Mouse (Mus musculus): Measurements from ENCODE around the gene Fam214b.
A peak's percentile ranks its signal among the peaks of the same experiment; 100 is the strongest.

The Fam214b gene

DNA sequence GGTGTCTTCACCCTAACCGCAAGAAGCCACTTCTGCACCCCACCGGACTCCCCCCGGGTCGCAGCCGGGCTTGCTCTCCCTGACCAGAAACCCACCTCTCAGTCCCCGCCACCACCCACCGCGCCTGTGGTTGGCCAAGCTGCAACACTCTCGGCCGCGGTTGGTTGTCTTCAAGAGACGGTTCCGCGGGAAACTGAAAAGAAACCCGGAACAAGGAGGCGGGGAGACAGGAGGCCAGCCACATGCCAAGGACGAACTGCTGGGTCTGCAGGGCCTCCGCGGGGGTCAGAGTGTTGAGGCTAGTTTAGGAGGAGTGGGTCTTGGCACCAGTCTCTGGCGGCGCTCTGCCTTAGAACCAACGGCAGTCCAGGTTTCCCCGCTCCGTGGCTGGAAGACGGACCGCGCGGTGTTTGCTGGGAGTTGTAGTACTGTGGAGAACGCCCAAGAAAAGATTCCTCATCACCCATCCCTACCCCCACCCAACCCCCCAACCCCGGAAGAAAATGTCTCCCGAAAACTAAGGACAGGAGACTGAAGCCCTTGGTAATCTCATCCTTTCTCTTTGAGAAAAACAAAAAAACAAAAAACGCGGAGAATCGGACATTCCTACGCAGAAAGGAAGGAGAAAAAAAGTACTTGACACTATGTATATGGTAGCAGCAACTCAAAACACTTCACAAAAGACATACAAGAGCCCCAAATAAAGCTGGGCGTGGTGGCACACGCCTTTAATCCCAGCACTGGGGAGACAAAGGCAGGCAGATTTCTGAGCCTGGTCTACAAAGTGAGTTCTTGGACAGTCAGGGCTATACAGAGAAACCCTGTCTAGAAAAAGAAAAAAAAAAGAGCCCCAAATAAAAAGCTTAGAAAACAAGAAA is 35.6 kb downstream of the Fam214b start, which contains the start of gene Fancg:
TSS of gene Fancg (minus strand) at position 346 of the 878 bp plus-strand sequence.
- peak; percentile 93 for DNase-seq (ENCODE audit: low read depth, low spot score)

DNA sequence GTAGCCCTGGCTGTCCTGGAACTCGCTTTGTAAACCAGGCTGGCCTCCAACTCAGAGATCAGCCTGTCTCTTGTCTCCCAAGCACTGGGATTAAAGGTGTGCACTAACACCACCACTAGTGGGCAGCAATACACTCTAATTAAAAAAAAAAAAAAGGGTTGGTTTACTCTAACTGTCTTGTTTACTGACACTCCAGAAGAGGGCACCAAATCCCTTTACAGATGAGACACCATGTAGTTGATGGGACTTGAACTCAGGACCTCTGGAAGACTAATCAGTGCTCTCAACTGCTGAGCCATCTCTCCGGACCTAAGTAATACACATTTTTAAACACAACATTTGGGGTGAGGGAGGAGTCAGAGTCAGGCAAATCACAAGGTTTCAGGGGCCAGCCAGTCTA is 40.3 kb downstream of the Fam214b start:
- peak; percentile 87 for DNase-seq (ENCODE audit: low read depth, low spot score)

DNA sequence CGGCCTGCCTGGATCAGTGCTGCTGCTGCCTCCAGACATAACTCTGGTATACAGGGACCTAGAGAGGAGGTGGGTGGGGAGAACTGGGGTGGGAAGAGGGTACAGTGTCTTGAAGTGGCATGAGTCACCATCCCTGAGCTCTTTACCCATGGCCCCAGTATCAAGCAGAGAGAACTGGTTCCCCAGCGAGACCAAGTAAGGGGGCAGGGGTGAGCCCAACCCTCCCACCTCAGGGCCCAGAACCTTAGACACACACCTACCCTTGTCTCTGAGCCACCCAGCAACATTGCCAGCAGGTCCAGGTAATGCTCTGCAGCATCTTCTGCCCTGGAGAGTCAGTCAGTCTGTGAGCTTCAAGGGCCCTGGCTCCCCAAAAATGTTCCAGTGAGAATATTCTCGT is 41.1 kb downstream of the Fam214b start:
- DNase-seq (ENCODE audit: low read depth, low spot score): no peak

DNA sequence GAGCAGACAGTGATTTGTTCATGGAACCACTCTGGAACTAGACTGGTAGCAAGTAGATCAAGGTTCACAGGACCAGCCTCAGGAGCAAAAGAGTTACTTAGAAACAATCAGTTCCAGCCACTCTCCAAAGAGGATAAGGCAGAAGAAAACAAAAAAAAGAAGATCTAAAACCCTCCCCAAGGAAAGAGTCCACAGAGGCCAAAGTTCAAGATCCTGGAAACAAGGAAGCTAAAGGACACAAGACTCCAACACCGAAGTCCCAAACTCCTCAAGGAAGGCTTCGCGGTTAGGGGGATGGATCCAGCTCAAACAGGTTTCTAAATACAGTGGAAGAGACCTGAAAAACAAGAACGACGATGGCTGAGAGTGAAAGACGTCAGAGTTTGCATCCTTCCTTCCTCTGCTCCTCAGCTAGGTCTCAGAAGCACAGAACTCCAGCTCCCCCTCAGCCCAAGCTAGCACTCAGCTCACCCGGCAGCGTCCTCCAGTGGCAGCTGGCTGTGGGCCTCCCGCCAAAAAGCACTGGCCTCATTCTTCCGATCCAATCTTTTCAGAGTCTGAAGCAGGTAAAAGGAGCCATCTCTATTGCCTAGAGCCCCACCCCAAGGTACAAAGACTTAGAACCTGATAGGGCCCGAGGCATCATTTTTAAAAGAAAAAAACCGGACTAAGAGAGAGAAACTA is 43.1 kb downstream of the Fam214b start:
- DNase-seq (ENCODE audit: low read depth, low spot score): no peak

DNA sequence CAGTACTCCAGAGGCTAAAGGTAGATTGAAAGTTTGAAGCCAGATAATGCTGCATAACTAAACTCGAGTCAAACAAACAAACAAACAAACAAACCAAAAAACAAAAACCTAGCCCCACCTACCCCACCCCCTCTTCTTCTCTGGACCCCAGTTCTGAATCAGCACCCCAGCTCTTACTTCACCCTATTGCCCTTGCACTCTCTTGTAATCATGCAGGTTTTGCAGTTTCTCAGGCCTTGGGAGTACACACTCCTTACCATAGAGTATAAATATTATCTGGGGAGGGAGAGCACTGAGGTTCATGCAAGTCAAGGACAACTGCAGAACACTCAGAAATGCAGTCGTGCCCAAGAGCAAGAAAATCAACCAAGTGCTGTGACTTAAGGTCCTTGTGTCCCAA is 44.7 kb downstream of the Fam214b start:
- DNase-seq (ENCODE audit: low read depth, low spot score): no peak

DNA sequence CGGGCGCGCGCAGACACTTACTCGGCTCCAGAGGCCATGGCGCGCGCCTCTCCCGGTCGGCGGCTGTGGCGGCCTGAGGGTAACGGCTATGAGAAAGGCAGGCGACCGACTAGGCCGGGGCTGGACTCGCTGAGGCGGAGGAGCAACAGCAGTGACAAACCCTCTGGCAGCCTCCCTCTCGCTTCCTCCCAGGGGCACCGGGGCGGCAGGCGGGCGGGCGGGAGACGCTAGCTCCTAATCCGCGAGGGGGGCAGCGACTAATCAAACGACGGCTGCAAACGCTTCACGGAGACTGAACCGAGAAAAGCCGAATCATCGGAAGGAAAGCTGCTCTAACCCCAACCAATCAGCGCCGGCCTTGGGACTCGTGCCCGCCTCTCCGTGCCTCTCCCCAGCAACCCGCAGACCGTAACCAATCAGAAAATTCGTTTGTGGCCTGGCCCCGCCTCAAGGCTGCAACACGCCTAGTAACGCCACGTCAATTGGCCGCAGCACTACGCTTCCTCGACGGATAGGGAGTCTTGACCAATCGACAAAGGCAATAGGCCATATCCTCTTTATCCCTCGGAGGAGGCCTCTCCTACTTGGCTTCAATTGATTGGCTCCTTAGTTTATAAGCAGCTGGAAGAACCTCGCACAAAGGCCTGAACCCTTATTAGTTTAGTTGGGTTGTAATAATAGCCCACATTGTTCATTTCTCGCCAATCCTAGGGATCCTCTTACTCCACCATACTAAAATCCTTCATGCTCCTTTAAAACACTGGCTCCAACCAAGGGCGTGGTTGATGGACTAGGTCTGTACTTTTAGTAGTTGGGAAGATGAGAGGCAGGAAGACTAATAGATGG is 45.7 kb downstream of the Fam214b start, which contains the start of gene Vcp:
TSS of gene Vcp (minus strand) at position 367 of the 846 bp plus-strand sequence.
- DNase-seq (ENCODE audit: low read depth, low spot score): peak; percentile 100

DNA sequence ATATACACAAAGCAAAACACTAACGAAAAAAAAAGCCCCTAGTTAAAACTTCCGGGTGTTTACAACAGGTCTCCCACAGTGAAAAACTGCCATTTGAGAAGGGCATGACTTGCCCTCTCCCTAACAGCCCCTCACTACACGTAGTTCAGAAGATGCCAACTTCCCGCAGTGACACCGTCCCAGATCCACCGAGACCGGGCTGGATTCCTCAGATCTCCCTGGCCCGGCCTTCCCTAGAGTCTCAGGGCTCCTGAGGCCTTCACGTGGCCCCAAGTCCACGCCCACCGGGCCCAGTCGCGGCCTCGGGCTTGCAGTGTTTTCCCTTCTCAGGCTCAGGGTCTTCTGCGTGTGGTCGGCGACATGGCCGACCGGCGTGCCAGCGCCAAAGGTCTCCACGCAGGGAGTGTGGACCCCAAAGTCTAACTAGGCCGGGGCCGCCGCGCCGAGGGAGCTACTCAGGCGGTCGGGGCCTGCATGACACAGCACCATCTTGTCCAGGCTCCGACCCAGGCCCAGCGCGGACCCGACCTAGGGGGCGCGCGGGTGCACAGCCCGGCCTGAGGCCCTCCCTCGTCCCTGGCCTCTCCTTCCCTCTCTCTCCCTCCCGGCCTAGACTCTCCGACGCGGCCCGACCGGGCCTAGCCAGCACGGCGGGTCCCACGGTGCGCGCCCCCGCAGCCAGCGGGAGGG is 46.4 kb downstream of the Fam214b start:
- DNase-seq (ENCODE audit: low read depth, low spot score): peak; percentile 90

DNA sequence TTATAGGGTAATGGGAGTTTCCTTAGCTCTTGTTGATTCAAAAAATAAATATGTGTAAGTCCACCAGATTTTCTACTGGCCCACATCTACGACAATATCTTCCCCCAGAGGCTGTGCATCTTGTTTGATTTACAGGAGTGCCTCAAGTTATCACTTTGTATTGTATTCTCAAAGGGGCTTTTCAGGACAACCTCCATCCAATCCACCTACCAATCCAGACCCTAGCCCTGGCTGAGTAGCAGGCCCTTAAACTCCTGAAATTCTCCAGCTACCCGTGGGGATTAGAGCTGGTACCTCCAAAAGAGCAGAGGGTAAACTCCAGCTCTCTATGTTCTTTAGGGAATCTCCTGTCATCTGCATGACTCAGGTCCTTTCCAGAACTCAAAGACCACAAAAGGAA is 48.0 kb downstream of the Fam214b start:
- no peak for DNase-seq (ENCODE audit: low read depth, low spot score)

DNA sequence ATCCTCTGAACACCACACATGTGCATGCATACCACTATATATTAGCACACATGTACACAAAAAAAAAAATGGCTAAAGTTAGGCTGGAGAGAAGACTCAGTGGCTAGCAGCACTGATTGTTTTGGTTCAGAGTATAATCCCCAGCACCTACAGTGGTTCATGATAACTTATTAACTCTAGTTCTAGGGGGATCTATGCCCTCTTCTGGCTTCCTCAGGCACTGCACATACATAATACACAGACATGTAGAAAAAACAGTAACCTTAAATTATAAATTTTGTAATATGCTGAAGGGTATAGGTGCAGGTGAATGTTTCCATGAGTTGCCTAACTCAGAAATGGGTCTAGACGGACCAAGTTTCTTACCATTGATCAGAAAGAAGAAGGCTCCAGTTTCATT is 57.7 kb downstream of the Fam214b start:
- DNase-seq (ENCODE audit: low read depth, low spot score): no peak

All from R1 (cell line).